Mouse (Mus musculus) ES-Bruce4 (cell line): ENCODE measurements around the gene Ccr8. TPM values are rescaled to one million over a fixed set of nuclear protein-coding genes. Genes with fewer than 3 reads are reported as not detected.

Source experiments
- H3K27ac ChIP-seq: 2 replicates; pipeline ENCODE4 v1.5.1; 2012; ENCODE audit warnings: low read length, inconsistent platforms; ENCODE audit not compliant: insufficient read depth
- H3K27me3 ChIP-seq: 2 replicates; pipeline ENCODE4 v1.6.1; 2012; ENCODE audit warnings: mild to moderate bottlenecking, low read length, inconsistent platforms; ENCODE audit not compliant: control insufficient read depth, poor library complexity, insufficient read depth, severe bottlenecking
- H3K36me3 ChIP-seq: 2 replicates; pipeline ENCODE4 v1.6.1; 2012; ENCODE audit warnings: inconsistent platforms, mild to moderate bottlenecking, low read length, moderate library complexity; ENCODE audit not compliant: control insufficient read depth, poor library complexity, insufficient read depth, severe bottlenecking
- H3K4me1 ChIP-seq: one replicate; pipeline ENCODE4 v1.8.1; 2011; ENCODE audit warnings: low read length; ENCODE audit not compliant: control insufficient read depth, insufficient read depth
- H3K4me3 ChIP-seq: 2 replicates; pipeline ENCODE4 v1.5.1; 2011; ENCODE audit warnings: low read depth, mild to moderate bottlenecking, low read length
- H3K9ac ChIP-seq: 2 replicates; pipeline ENCODE4 v1.6.1; 2012; ENCODE audit warnings: low read depth, mild to moderate bottlenecking, inconsistent platforms; ENCODE audit not compliant: poor library complexity, severe bottlenecking
- H3K9me3 ChIP-seq: replicated peaks from 2 replicates; pipeline ENCODE4 v1.6.1; 2012; ENCODE audit warnings: mild to moderate bottlenecking, low read length, inconsistent platforms; ENCODE audit not compliant: control insufficient read depth, poor library complexity, insufficient read depth, severe bottlenecking
- CTCF ChIP-seq: IDR thresholded peaks from one replicate; pipeline ENCODE4 v1.8.1; 2011; ENCODE audit warnings: low read depth, low read length
- EP300 ChIP-seq: IDR thresholded peaks from 2 replicates; pipeline ENCODE4 v1.6.1; 2011; ENCODE audit warnings: low read depth, low read length; ENCODE audit not compliant: insufficient read depth
- POLR2A ChIP-seq: IDR thresholded peaks from one replicate; pipeline ENCODE4 v1.8.1; 2011; ENCODE audit warnings: low read length; ENCODE audit not compliant: insufficient read depth
- polyA plus RNA-seq: library from polyadenylated mRNA; stranded (reverse); fragments of >200 nt; gene quantifications from 2 replicates; pipeline ENCODE4 v1.2.4, GENCODE M21; 2011; ENCODE audit warnings: low read depth; ENCODE audit not compliant: missing spikeins, insufficient read depth, insufficient read length

The Ccr8 gene
- polyA plus RNA-seq, 1 experiment = not detected

GRCm38 (mm10) chr9:120114789-120115151 lies 22.9 kb downstream of the Ccr8 start:
- no peak overlapping the region for H3K27ac ChIP-seq
- TF ChIP-seq CTCF = no peak
- TF ChIP-seq EP300 = no peak
- no peak for TF ChIP-seq POLR2A
- no peak overlapping the region for H3K4me3 ChIP-seq
- H3K9ac ChIP-seq = no peak overlapping the region
- no peaks in the 10 kb centered on the region for H3K9me3 ChIP-seq
- no peaks in the 10 kb centered on the region for H3K27me3 ChIP-seq
- peaks cover 4% of the 10 kb centered on the region for H3K4me1 ChIP-seq
- no peaks in the 10 kb centered on the region; the same call in 1 of the 2 replicates for H3K36me3 ChIP-seq

- no peaks in the 10 kb centered on the region; the same call in 1 of the 2 replicates for H3K36me3 ChIP-seq
- no peaks in the 10 kb centered on the region for H3K27me3 ChIP-seq
- H3K4me1 ChIP-seq = peaks cover 4% of the 10 kb centered on the region
- no peak overlapping the region for H3K27ac ChIP-seq
- H3K9me3 ChIP-seq = no peaks in the 10 kb centered on the region
- TF ChIP-seq CTCF = no peak
- TF ChIP-seq POLR2A = no peak
- no peak for TF ChIP-seq EP300
- H3K9ac ChIP-seq = no peak overlapping the region
- H3K4me3 ChIP-seq = no peak overlapping the region
These were observed 23.7 kb downstream of the Ccr8 start for GRCm38 (mm10) chr9:120115580-120115979.

- H3K9ac ChIP-seq = no peak overlapping the region
- H3K27me3 ChIP-seq = no peaks in the 10 kb centered on the region
- no peaks in the 10 kb centered on the region for H3K9me3 ChIP-seq
- H3K36me3 ChIP-seq = no peaks in the 10 kb centered on the region; the same call in 1 of the 2 replicates
- H3K4me1 ChIP-seq = peaks cover 4% of the 10 kb centered on the region
- no peak for TF ChIP-seq EP300
- no peak for TF ChIP-seq POLR2A
- TF ChIP-seq CTCF = no peak
- H3K4me3 ChIP-seq = no peak overlapping the region
- H3K27ac ChIP-seq = no peak overlapping the region
These were observed 24.3 kb downstream of the Ccr8 start for GRCm38 (mm10) chr9:120116184-120116624.

- Histone ChIP-seq H3K4me3 (no peak overlapping the region), H3K4me1 (peaks cover 4% of the 10 kb centered on the region), H3K27me3 (no peaks in the 10 kb centered on the region), H3K27ac (no peak overlapping the region), H3K36me3 (no peaks in the 10 kb centered on the region; the same call in 1 of the 2 replicates), H3K9me3 (no peaks in the 10 kb centered on the region), H3K9ac (no peak overlapping the region)
- TF ChIP-seq CTCF = no peak
- no peak for TF ChIP-seq EP300
- TF ChIP-seq POLR2A = no peak
These were observed 26.3 kb downstream of the Ccr8 start for GRCm38 (mm10) chr9:120118212-120118611.

- no peak for TF ChIP-seq POLR2A
- no peak for TF ChIP-seq EP300
- no peak for TF ChIP-seq CTCF
- H3K36me3 ChIP-seq = no peaks in the 10 kb centered on the region; the same call in 1 of the 2 replicates
These were observed 28.6 kb downstream of the Ccr8 start for GRCm38 (mm10) chr9:120120503-120120902.

GRCm38 (mm10) chr9:120126868-120127267 lies 35.0 kb downstream of the Ccr8 start:
- H3K9ac ChIP-seq = peak overlapping the region; percentile 75
- no peaks in the 10 kb centered on the region for H3K27me3 ChIP-seq
- peaks cover 39% of the 10 kb centered on the region for H3K36me3 ChIP-seq
- peak overlapping the region; percentile 56 for H3K27ac ChIP-seq
- H3K4me1 ChIP-seq = no peaks in the 10 kb centered on the region
- TF ChIP-seq CTCF (no peak), EP300 (no peak), POLR2A (no peak)
- no peaks in the 10 kb centered on the region for H3K9me3 ChIP-seq
- peak overlapping the region; percentile 71 for H3K4me3 ChIP-seq

More at GRCm38 (mm10) chr9:120120503-120120902, 28.6 kb downstream of the Ccr8 start:
- no peaks in the 10 kb centered on the region for H3K27me3 ChIP-seq
- no peak overlapping the region for H3K27ac ChIP-seq
- H3K4me1 ChIP-seq = peaks cover under 1% of the 10 kb centered on the region
- no peak overlapping the region for H3K9ac ChIP-seq
- no peak overlapping the region for H3K4me3 ChIP-seq
- no peaks in the 10 kb centered on the region for H3K9me3 ChIP-seq
